Mouse (Mus musculus) splenic B cell, adult 2 months (primary cell): ENCODE results near the gene Csn1s2a.
"Not testable (repeated sequence)": the region's sequence is repeated elsewhere in the genome, so short reads cannot be mapped to it uniquely, and the experiment has no call there.

ENCODE experiments used
- DNase-seq: peaks from one replicate; pipeline ENCODE4 v3.0.0-alpha.2; 2011; ENCODE audit warnings: low read depth, low spot score
- H3K27me3 ChIP-seq: 2 replicates; pipeline ENCODE4 v1.6.1; 2012; ENCODE audit warnings: mild to moderate bottlenecking, low read length, moderate library complexity, mixed read lengths; ENCODE audit not compliant: control insufficient read depth, poor library complexity, insufficient read depth, severe bottlenecking
- H3K36me3 ChIP-seq: 2 replicates; pipeline ENCODE4 v1.6.1; 2012; ENCODE audit warnings: mild to moderate bottlenecking, low read length, moderate library complexity, mixed read lengths; ENCODE audit not compliant: control insufficient read depth, poor library complexity, insufficient read depth, severe bottlenecking

Csn1s2a gene

GRCm38 (mm10) chr5:87774267-87774666, at the start of gene Csn1s2a:
Csn1s2a (plus strand) TSS chr5:87774567.
- H3K27me3 ChIP-seq: no peaks in the 10 kb centered on the region
- no peaks in the 10 kb centered on the region for H3K36me3 ChIP-seq
- DNase-seq: no peak

- Histone ChIP-seq H3K27me3 (no peaks in the 10 kb centered on the region), H3K36me3 (no peaks in the 10 kb centered on the region)
- DNase-seq: no peak
Measured at GRCm38 (mm10) chr5:87734821-87735220, 39.5 kb upstream of the Csn1s2a start.

- Histone ChIP-seq H3K36me3 (no peaks in the 10 kb centered on the region), H3K27me3 (no peaks in the 10 kb centered on the region)
- DNase-seq: no peak
Measured at GRCm38 (mm10) chr5:87753471-87753870, 20.9 kb upstream of the Csn1s2a start.

- DNase-seq: no peak
- Histone ChIP-seq H3K36me3 (no peaks in the 10 kb centered on the region), H3K27me3 (no peaks in the 10 kb centered on the region)
Measured at GRCm38 (mm10) chr5:87764546-87764945, 9.8 kb upstream of the Csn1s2a start.

- DNase-seq, H3K36me3 ChIP-seq, H3K27me3 ChIP-seq: not testable (repeated sequence)
Measured at GRCm38 (mm10) chr5:87772151-87772550, 2.2 kb upstream of the Csn1s2a start.

- no peak for DNase-seq
- no peaks in the 10 kb centered on the region for H3K36me3 ChIP-seq
- H3K27me3 ChIP-seq: no peaks in the 10 kb centered on the region
Measured at GRCm38 (mm10) chr5:87782731-87783130, 8.4 kb downstream of the Csn1s2a start.

- H3K27me3 ChIP-seq: no peaks in the 10 kb centered on the region
- DNase-seq: no peak
Measured at GRCm38 (mm10) chr5:87807782-87808181, 33.4 kb downstream of the Csn1s2a start, which contains the start of gene Csn1s2b. Csn1s2b (plus strand) TSS chr5:87808082.

GRCm38 (mm10) chr5:87809253-87809652, 34.9 kb downstream of the Csn1s2a start:
- no peak for DNase-seq
- Histone ChIP-seq H3K27me3 (no peaks in the 10 kb centered on the region), H3K36me3 (no peaks in the 10 kb centered on the region)

More at GRCm38 (mm10) chr5:87807782-87808181, 33.4 kb downstream of the Csn1s2a start, which contains the start of gene Csn1s2b:
- H3K36me3 ChIP-seq: no peaks in the 10 kb centered on the region

- H3K36me3 ChIP-seq: no peaks in the 10 kb centered on the region
- H3K27me3 ChIP-seq: no peaks in the 10 kb centered on the region
- no peak for DNase-seq
Measured at GRCm38 (mm10) chr5:87825386-87825785, 51.0 kb downstream of the Csn1s2a start, which contains the start of gene Prr27. Prr27 (plus strand) TSS chr5:87825686.
